Mouse (Mus musculus) liver, postnatal 0 days (tissue): ENCODE measurements at regions not wholly inside any gene's neighbourhood (a gene's known extent, or its start where the extent isn't known, plus 50 kb on each side); places are given as distances from the start of the nearest gene placed in this dataset.

ENCODE experiments used
- CTCF ChIP-seq: sonication (generic); IDR thresholded peaks from 2 replicates; pipeline ENCODE4 v1.5.1; 2016; ENCODE audit warnings: antibody characterized with exemption, low read depth
- EP300 ChIP-seq: IDR thresholded peaks from 2 replicates; pipeline ENCODE4 v1.6.1; 2016; ENCODE audit warnings: antibody characterized with exemption, low read depth, mild to moderate bottlenecking

DNA sequence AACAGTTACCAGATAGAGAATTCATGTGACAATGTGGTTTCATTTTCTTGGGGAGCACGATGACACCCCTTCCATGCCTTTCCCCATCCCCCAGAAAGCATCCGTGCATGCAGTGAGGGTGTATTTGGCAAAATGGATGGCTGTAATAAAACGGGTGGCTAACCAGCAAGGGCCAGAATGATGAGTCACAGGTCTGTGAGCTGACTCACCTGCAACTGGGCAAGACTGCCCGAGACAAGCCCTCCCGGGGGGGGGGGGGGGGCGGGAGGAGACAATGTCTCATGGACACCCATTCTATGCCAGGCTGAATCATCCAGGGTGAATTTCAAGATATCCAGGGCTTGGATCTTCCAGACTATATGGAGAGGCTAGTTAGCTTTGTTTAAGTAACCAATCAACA is 59.6 kb upstream of the Lhfpl2 start:
- no peak for TF ChIP-seq CTCF
- no peak for TF ChIP-seq EP300
